Mouse (Mus musculus): ENCODE data around the gene Ggt1. TPM values are rescaled to one million over a fixed set of nuclear protein-coding genes. Genes with fewer than 3 reads are reported as not detected.

Ggt1 gene
- total and polyA plus RNA-seq, 3 experiments: not detected

DNA sequence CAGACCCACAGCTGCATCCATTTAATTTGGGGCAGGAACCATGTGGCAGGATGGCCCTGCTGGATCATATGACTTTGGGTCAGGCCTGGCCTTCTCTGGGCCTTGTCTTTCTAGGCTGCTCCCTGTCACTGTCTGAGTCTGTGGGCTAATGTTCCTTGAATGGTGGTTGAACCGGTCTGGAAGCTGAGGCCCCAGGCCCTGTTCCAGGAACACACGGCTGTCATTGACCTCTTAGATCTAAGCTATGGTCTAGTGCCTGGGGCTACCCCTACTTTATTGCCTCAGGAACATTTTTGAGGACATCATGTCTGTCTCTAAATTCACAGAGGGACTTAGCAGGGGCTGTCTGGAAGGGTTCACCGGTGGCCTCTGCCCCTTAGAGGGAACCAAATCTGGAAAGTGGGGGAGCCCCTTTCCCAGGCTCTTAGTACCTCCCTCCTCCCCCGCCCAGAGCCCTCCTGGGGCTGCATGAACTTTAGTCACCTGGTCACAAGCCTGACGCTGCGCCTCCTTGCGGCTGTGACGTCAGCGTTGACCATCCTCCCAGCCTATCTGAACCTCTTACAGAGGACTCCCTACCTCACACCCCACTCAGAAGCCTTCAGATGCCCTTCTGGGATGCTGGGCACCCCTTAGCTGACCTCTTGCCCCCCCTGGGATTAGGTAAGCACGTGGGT, 9.7 kb downstream of the Ggt1 start:
- H3K36me3 ChIP-seq (replicated peaks): no peaks in the 10 kb centered on the region
- H3K27me3 ChIP-seq (ENCODE audit: insufficient read depth, low read length): peaks cover 25% of the 10 kb centered on the region; the same call in 1 of the 2 replicates
- no peak overlapping the region for H3K4me3 ChIP-seq (ENCODE audit: low read depth, low read length)
- no peaks in the 10 kb centered on the region for H3K4me1 ChIP-seq (ENCODE audit: insufficient read depth, low read depth, low read length)
- ATAC-seq (ENCODE audit: extremely low read depth, insufficient number of reproducible peaks, low FRiP score, poor library complexity, severe bottlenecking) (no peak), DNase-seq (ENCODE audit: low spot score) (no peak)
- no peaks in the 10 kb centered on the region for H3K9me3 ChIP-seq (replicated peaks)
- TF ChIP-seq GATA1 (IDR thresholded peaks at IDR 0.05; ENCODE audit: borderline replicate concordance, low read length): no peak
- TF ChIP-seq GATA2 (IDR thresholded peaks at IDR 0.05; ENCODE audit: borderline replicate concordance, low read depth, low read length): no peak
- TF ChIP-seq POLR2AphosphoS5 (IDR thresholded peaks at IDR 0.05; ENCODE audit: insufficient replicate concordance, low read depth, low read length): no peak
- TF ChIP-seq CTCF (IDR thresholded peaks at IDR 0.05; ENCODE audit: low read depth, low read length): no peak
- no peak for TF ChIP-seq TAL1 (conservative IDR thresholded peaks at IDR 0.05; ENCODE audit: low read depth, low read length)

DNA sequence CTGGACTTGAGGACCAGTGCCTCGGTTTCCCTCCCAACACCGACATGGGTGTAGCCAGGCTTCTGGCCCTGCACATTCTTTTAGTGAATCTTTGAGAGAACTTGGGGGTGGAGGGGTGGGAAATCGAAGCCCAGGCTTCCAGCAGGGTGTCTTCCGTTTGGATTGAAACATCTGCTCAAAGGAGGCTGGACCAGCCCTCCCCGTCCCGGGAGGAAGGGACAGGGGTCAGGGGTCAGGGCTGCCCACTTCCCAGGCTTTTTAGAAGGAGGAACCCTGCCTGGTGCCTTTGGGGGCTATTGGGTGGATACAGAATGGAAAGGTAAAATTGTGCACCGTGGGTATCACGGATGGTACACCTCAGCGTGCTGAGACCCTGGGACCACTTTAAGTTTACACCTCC, 10.5 kb downstream of the Ggt1 start:
- ATAC-seq (ENCODE audit: extremely low read depth, insufficient number of reproducible peaks, low FRiP score, poor library complexity, severe bottlenecking): no peak

DNA sequence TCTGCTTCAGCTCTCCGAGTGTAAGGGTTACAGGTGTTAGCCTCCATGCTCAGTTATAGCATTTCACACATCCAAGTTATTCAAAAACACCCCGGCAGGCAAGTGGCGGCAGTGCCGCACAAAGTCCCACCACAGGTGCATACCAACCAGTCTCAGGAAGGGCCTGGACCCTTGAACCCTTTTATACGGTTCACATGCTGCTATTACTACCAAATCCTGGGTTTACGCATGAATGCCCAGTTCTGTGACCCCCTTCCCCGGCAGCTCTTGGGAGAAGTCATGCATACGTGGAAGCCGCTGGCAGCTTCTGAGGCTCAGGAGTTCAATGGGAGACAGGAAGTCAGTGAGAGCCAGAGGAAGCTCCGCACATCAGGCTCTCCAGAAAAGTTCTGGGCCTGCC, 11.8 kb downstream of the Ggt1 start:
- Histone ChIP-seq H3K36me3 (replicated peaks) (no peaks in the 10 kb centered on the region), H3K4me3 (ENCODE audit: low read depth, low read length) (no peak overlapping the region), H3K4me1 (ENCODE audit: insufficient read depth, low read depth, low read length) (no peaks in the 10 kb centered on the region), H3K27me3 (ENCODE audit: insufficient read depth, low read length) (peaks cover 35% of the 10 kb centered on the region; the same call in 1 of the 2 replicates), H3K9me3 (replicated peaks) (no peaks in the 10 kb centered on the region)
- ATAC-seq (ENCODE audit: extremely low read depth, insufficient number of reproducible peaks, low FRiP score, poor library complexity, severe bottlenecking) (no peak), DNase-seq (ENCODE audit: low spot score) (no peak)
- no peak for TF ChIP-seq GATA2 (IDR thresholded peaks at IDR 0.05; ENCODE audit: borderline replicate concordance, low read depth, low read length)
- TF ChIP-seq POLR2AphosphoS5 (IDR thresholded peaks at IDR 0.05; ENCODE audit: insufficient replicate concordance, low read depth, low read length): no peak
- TF ChIP-seq GATA1 (IDR thresholded peaks at IDR 0.05; ENCODE audit: borderline replicate concordance, low read length): no peak
- TF ChIP-seq TAL1 (conservative IDR thresholded peaks at IDR 0.05; ENCODE audit: low read depth, low read length): no peak

More for the DNA sequence above, 10.5 kb downstream of the Ggt1 start:
- Histone ChIP-seq H3K36me3 (replicated peaks) (no peaks in the 10 kb centered on the region), H3K9me3 (replicated peaks) (no peaks in the 10 kb centered on the region), H3K4me1 (ENCODE audit: insufficient read depth, low read depth, low read length) (no peaks in the 10 kb centered on the region), H3K4me3 (ENCODE audit: low read depth, low read length) (no peak overlapping the region), H3K27me3 (ENCODE audit: insufficient read depth, low read length) (peaks cover 26% of the 10 kb centered on the region; the same call in 1 of the 2 replicates)
- TF ChIP-seq GATA1 (IDR thresholded peaks at IDR 0.05; ENCODE audit: borderline replicate concordance, low read length): no peak
- TF ChIP-seq GATA2 (IDR thresholded peaks at IDR 0.05; ENCODE audit: borderline replicate concordance, low read depth, low read length): no peak
- TF ChIP-seq CTCF (IDR thresholded peaks at IDR 0.05; ENCODE audit: low read depth, low read length): no peak
- no peak for TF ChIP-seq TAL1 (conservative IDR thresholded peaks at IDR 0.05; ENCODE audit: low read depth, low read length)
- no peak for TF ChIP-seq POLR2AphosphoS5 (IDR thresholded peaks at IDR 0.05; ENCODE audit: insufficient replicate concordance, low read depth, low read length)
- no peak for DNase-seq (ENCODE audit: low spot score)

DNA sequence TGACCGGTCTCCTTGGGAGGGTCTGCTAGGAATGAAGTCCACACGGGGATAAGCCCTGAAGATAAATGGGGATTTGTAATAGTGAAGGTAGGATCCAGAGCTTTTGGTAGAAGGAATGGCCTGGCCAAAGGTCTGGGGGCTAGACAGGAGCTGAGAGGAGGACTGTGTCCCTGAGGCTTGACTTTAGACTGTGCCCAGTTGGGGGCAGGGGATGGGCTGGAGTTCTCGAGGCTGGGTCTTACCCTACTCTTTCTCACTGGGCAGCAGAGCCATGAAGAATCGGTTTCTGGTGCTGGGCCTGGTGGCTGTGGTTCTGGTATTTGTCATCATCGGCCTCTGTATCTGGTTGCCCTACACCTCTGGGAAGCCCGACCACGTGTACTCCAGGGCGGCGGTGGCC, 12.6 kb downstream of the Ggt1 start:
- Histone ChIP-seq H3K27me3 (ENCODE audit: insufficient read depth, low read length) (peaks cover 35% of the 10 kb centered on the region; the same call in 1 of the 2 replicates), H3K4me1 (ENCODE audit: insufficient read depth, low read depth, low read length) (no peaks in the 10 kb centered on the region), H3K4me3 (ENCODE audit: low read depth, low read length) (no peak overlapping the region), H3K36me3 (replicated peaks) (no peaks in the 10 kb centered on the region), H3K9me3 (replicated peaks) (no peaks in the 10 kb centered on the region)
- TF ChIP-seq GATA2 (IDR thresholded peaks at IDR 0.05; ENCODE audit: borderline replicate concordance, low read depth, low read length): no peak
- TF ChIP-seq GATA1 (IDR thresholded peaks at IDR 0.05; ENCODE audit: borderline replicate concordance, low read length): no peak
- no peak for TF ChIP-seq CTCF (IDR thresholded peaks at IDR 0.05; ENCODE audit: low read depth, low read length)
- no peak for TF ChIP-seq POLR2AphosphoS5 (IDR thresholded peaks at IDR 0.05; ENCODE audit: insufficient replicate concordance, low read depth, low read length)
- no peak for TF ChIP-seq TAL1 (conservative IDR thresholded peaks at IDR 0.05; ENCODE audit: low read depth, low read length)
- no peak for ATAC-seq (ENCODE audit: extremely low read depth, insufficient number of reproducible peaks, low FRiP score, poor library complexity, severe bottlenecking)
- DNase-seq (ENCODE audit: low spot score): no peak

DNA sequence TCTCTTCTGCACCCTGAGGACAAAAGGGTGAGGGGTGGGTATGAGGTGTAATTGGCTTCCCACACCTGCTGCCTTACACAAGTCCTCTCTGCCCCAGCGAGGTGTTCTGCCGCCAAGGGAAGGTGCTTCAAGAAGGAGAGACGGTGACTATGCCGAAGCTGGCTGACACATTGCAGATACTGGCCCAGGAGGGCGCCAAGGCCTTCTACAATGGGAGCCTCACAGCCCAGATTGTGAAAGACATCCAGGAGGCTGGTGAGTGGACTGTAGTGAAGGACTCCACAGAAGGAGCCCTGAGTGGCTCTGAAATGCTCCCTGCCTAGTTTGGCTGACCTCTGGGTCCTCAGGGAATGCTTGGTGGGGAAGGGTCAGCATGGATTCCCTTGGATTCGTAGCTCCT, 17.7 kb downstream of the Ggt1 start:
- Histone ChIP-seq H3K4me1 (ENCODE audit: insufficient read depth, low read depth, low read length) (no peaks in the 10 kb centered on the region), H3K4me3 (ENCODE audit: low read depth, low read length) (no peak overlapping the region), H3K36me3 (replicated peaks) (no peaks in the 10 kb centered on the region), H3K9me3 (replicated peaks) (no peaks in the 10 kb centered on the region), H3K27me3 (ENCODE audit: insufficient read depth, low read length) (peaks cover 38% of the 10 kb centered on the region; the same call in 1 of the 2 replicates)
- TF ChIP-seq GATA2 (IDR thresholded peaks at IDR 0.05; ENCODE audit: borderline replicate concordance, low read depth, low read length) (no peak), CTCF (IDR thresholded peaks at IDR 0.05; ENCODE audit: low read depth, low read length) (no peak), GATA1 (IDR thresholded peaks at IDR 0.05; ENCODE audit: borderline replicate concordance, low read length) (no peak), TAL1 (conservative IDR thresholded peaks at IDR 0.05; ENCODE audit: low read depth, low read length) (no peak), POLR2AphosphoS5 (IDR thresholded peaks at IDR 0.05; ENCODE audit: insufficient replicate concordance, low read depth, low read length) (no peak)
- no peak for DNase-seq (ENCODE audit: low spot score)
- no peak for ATAC-seq (ENCODE audit: extremely low read depth, insufficient number of reproducible peaks, low FRiP score, poor library complexity, severe bottlenecking)

DNA sequence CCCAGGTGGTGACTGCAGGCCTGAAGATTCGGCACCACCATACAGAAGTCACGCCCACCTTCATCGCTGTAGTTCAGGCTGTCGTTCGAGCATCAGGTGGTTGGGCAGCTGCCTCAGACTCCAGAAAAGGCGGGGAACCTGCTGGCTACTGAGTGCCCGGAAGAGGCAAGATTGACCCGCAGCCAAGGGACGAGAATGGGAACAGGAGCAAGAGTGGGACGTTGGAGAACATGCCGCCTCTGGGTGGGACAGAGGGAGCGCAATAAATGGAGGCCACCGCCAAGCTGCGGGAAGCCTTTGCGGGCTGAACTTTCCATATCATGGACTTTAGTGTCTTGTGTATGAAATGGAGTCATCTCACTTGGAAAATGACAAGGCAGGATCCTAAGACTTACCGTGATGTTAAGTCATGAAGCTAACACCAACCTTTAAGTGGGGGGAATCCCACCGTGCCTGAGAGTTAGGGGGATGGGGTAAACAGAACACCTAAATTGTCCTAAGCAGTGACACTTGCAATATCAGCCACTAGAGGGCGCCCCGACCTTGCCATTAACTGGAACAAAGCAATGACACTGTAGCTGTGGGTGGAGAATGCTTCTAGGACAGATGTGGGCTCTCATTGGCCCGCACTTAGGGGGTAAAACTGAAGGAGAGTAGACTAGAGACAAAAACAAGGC, 24.6 kb downstream of the Ggt1 start:
- DNase-seq (ENCODE audit: low spot score) (peak; percentile 75), ATAC-seq (ENCODE audit: extremely low read depth, insufficient number of reproducible peaks, low FRiP score, poor library complexity, severe bottlenecking) (peak; percentile 40; the same call in 1 of the 2 replicates)
- Histone ChIP-seq H3K9me3 (replicated peaks) (no peaks in the 10 kb centered on the region), H3K36me3 (replicated peaks) (no peaks in the 10 kb centered on the region), H3K4me3 (ENCODE audit: low read depth, low read length) (no peak overlapping the region), H3K27me3 (ENCODE audit: insufficient read depth, low read length) (peaks cover 31% of the 10 kb centered on the region), H3K4me1 (ENCODE audit: insufficient read depth, low read depth, low read length) (0 out of 2 replicates have a peak, but pooled peaks cover under 1% of the 10 kb centered on the region)
- TF ChIP-seq GATA1 (IDR thresholded peaks at IDR 0.05; ENCODE audit: borderline replicate concordance, low read length): no peak
- TF ChIP-seq CTCF (IDR thresholded peaks at IDR 0.05; ENCODE audit: low read depth, low read length): peak; percentile 80

Measured in G1E (cell line).